ENCODE assay signal across 9 mouse cellular contexts in genomic region chr7:140063092-140063491, GRCm38 (mm10). TPM values are rescaled to one million over a fixed set of nuclear protein-coding genes. Genes with fewer than 3 reads are reported as not detected.
DNase-seq lines count a peak whose midpoint lies in the region; ATAC-seq lines count a peak whose summit lies in the region.
"Had no signal": no experiment of that assay in that cellular context is flagged by ENCODE, and none has a peak within 500 bp of the region (broad histone marks: within the 10 kb centered on the region; RNA-seq: fewer than 3 reads in every experiment).

No protein-coding gene starts in this region.

- peak; percentile 86 for DNase-seq in forebrain, embryonic 11.5 days (ENCODE audit: low spot score)
- peak; percentile 46 to 61 for DNase-seq in CD8-positive naive resting alpha-beta T cell, adult 2 months (ENCODE audit: low read depth in 2 of 2, low spot score in 2 of 2)
- DNase-seq in c-Kit-negative CD71-positive TER-119-positive erythroid progenitor cells, embryonic 14.5 days (ENCODE audit: low read depth, low spot score) = peak; percentile 30
- peak; percentile 59 to 70 for DNase-seq in frontal cortex, postnatal 10 days (ENCODE audit: low spot score in 2 of 2)
- peak; percentile 60 to 83 for DNase-seq in layer of hippocampus, adult 8-10 months (ENCODE audit: low spot score in 2 of 2)
- peak; percentile 77 for DNase-seq in lung, postnatal 36 days
- DNase-seq in spleen, postnatal 10 days (ENCODE audit: low spot score in 2 of 2) = peak; percentile 43 to 80

- H3K9ac ChIP-seq in forebrain, embryonic 11.5 days (ENCODE audit: low read length) = no peak overlapping the region
- no peak overlapping the region for H3K9ac ChIP-seq in forebrain, embryonic 13.5 days
- H3K9ac ChIP-seq: limb, embryonic 13.5 days had no signal

- H3K27ac ChIP-seq in forebrain, embryonic 11.5 days (ENCODE audit: low read depth, low read length) = no peak overlapping the region
- no peak overlapping the region for H3K27ac ChIP-seq in forebrain, embryonic 13.5 days
- H3K27ac ChIP-seq: limb, embryonic 13.5 days had no signal

- no peak overlapping the region for H3K4me3 ChIP-seq in forebrain, embryonic 11.5 days (ENCODE audit: low read depth, low read length)
- no peak overlapping the region for H3K4me3 ChIP-seq in forebrain, embryonic 13.5 days
- H3K4me3 ChIP-seq: limb, embryonic 13.5 days had no signal

- peaks cover 44% of the 10 kb centered on the region for H3K27me3 ChIP-seq in forebrain, embryonic 11.5 days (ENCODE audit: control insufficient read depth, insufficient read depth, low read length)
- peaks cover 53% of the 10 kb centered on the region for H3K27me3 ChIP-seq in forebrain, embryonic 13.5 days

- H3K4me2 ChIP-seq in forebrain, embryonic 11.5 days (ENCODE audit: low read depth, low read length, severe bottlenecking) = no peak overlapping the region
- H3K4me2 ChIP-seq in forebrain, embryonic 13.5 days = no peak overlapping the region
- H3K4me2 ChIP-seq: limb, embryonic 13.5 days had no signal

- no peaks in the 10 kb centered on the region for H3K36me3 ChIP-seq in forebrain, embryonic 11.5 days (ENCODE audit: control insufficient read depth, insufficient read depth, low read length)
- H3K36me3 ChIP-seq in forebrain, embryonic 13.5 days (ENCODE audit: poor library complexity, severe bottlenecking) = no peaks in the 10 kb centered on the region
- H3K36me3 ChIP-seq: limb, embryonic 13.5 days had no signal

- WGBS in forebrain, embryonic 11.5 days = 15% methylated on average over 7 of the region's 7 CpGs
- 15% methylated on average over 7 of the region's 7 CpGs for WGBS in forebrain, embryonic 13.5 days

- H3K4me1 ChIP-seq in forebrain, embryonic 11.5 days (replicated peaks; ENCODE audit: control insufficient read depth, insufficient read depth, low read length) = peaks cover 20% of the 10 kb centered on the region
- H3K4me1 ChIP-seq in forebrain, embryonic 13.5 days = peaks cover 43% of the 10 kb centered on the region

- ATAC-seq in forebrain, embryonic 11.5 days (replicated peaks; ENCODE audit: low FRiP score) = no peak
- no peak for ATAC-seq in forebrain, embryonic 13.5 days

- no peaks in the 10 kb centered on the region for H3K9me3 ChIP-seq in forebrain, embryonic 11.5 days (ENCODE audit: control insufficient read depth, low read length)
- H3K9me3 ChIP-seq in forebrain, embryonic 13.5 days (replicated peaks) = no peaks in the 10 kb centered on the region
- H3K9me3 ChIP-seq: limb, embryonic 13.5 days had no signal

RNA-seq across cellular contexts. Expression of gene Msx3, which starts 14.2 kb away (rescaled TPM):
- 2.4 and 2.6 TPM in 2 replicates for polyA plus RNA-seq in forebrain, embryonic 11.5 days (2014; fragmentation: Nextera tagmentation; extraction: Ambion mirVana)
- 1.2 and 2.0 TPM in 2 replicates for polyA plus RNA-seq in forebrain, embryonic 13.5 days (2015; fragmentation: Nextera tagmentation; extraction: Ambion mirVana)
- not detected for total RNA-seq in layer of hippocampus, adult 8-10 months (2022)
- polyA plus RNA-seq: limb, embryonic 13.5 days had no signal

RNA-seq across cellular contexts. Expression of gene Caly, which starts 19.3 kb away (rescaled TPM):
- 7.2 and 7.9 TPM in 2 replicates for polyA plus RNA-seq in forebrain, embryonic 11.5 days (2014; fragmentation: Nextera tagmentation; extraction: Ambion mirVana)
- 46.4 and 58.4 TPM in 2 replicates for polyA plus RNA-seq in forebrain, embryonic 13.5 days (2015; fragmentation: Nextera tagmentation; extraction: Ambion mirVana)
- 100 to 1,000 TPM; 217 to 237 (median 229) TPM for total RNA-seq in layer of hippocampus, adult 8-10 months (2022)

RNA-seq across cellular contexts. Expression of gene Tubgcp2, which starts 26.6 kb away (rescaled TPM):
- 75.6 and 78.0 TPM in 2 replicates for polyA plus RNA-seq in forebrain, embryonic 11.5 days (2014; fragmentation: Nextera tagmentation; extraction: Ambion mirVana)
- 69.6 and 74.7 TPM in 2 replicates for polyA plus RNA-seq in forebrain, embryonic 13.5 days (2015; fragmentation: Nextera tagmentation; extraction: Ambion mirVana)
- 10 to 100 TPM; 36.0 to 39.0 (median 36.7) TPM for total RNA-seq in layer of hippocampus, adult 8-10 months (2022)

RNA-seq across cellular contexts. Expression of gene Zfp511, which starts 26.9 kb away (rescaled TPM):
- polyA plus RNA-seq in forebrain, embryonic 11.5 days (2014; fragmentation: Nextera tagmentation; extraction: Ambion mirVana) = 42.6 and 48.2 TPM in 2 replicates
- polyA plus RNA-seq in forebrain, embryonic 13.5 days (2015; fragmentation: Nextera tagmentation; extraction: Ambion mirVana) = 52.2 and 53.7 TPM in 2 replicates
- total RNA-seq in layer of hippocampus, adult 8-10 months (2022) = 10 to 100 TPM; 21.2 to 27.8 (median 27.0) TPM

RNA-seq across cellular contexts. Expression of gene Prap1, which starts 30.1 kb away (rescaled TPM):
- polyA plus RNA-seq in forebrain, embryonic 11.5 days (2014; fragmentation: Nextera tagmentation; extraction: Ambion mirVana) = not detected in 2 replicates
- not detected in 2 replicates for polyA plus RNA-seq in forebrain, embryonic 13.5 days (2015; fragmentation: Nextera tagmentation; extraction: Ambion mirVana)
- total RNA-seq in layer of hippocampus, adult 8-10 months (2022) = under 1 TPM in 1 of 4 experiments, not detected in 3; 0.56 TPM

Comparison
In these comparisons a context has a peak if more than half of its experiments do, and no peak if none do; other contexts are left out.
1. DNase-seq: peak in every context shown above with its lines; median percentile 86 in forebrain, embryonic 11.5 days; 77 in lung, postnatal 36 days; 72 in layer of hippocampus, adult 8-10 months; 64 in frontal cortex, postnatal 10 days; 62 in spleen, postnatal 10 days; 54 in CD8-positive naive resting alpha-beta T cell, adult 2 months; 30 in c-Kit-negative CD71-positive TER-119-positive erythroid progenitor cells, embryonic 14.5 days.